Mouse (Mus musculus) ES-Bruce4 (cell line): Measurements from ENCODE around the gene Ube4b. TPM values are rescaled to one million over a fixed set of nuclear protein-coding genes. Genes with fewer than 3 reads are reported as not detected.

Experiments used
- H3K27ac ChIP-seq: 2 replicates; pipeline ENCODE4 v1.5.1; 2012; ENCODE audit warnings: low read length, inconsistent platforms; ENCODE audit not compliant: insufficient read depth
- H3K27me3 ChIP-seq: 2 replicates; pipeline ENCODE4 v1.6.1; 2012; ENCODE audit warnings: mild to moderate bottlenecking, low read length, inconsistent platforms; ENCODE audit not compliant: control insufficient read depth, poor library complexity, insufficient read depth, severe bottlenecking
- H3K36me3 ChIP-seq: 2 replicates; pipeline ENCODE4 v1.6.1; 2012; ENCODE audit warnings: inconsistent platforms, mild to moderate bottlenecking, low read length, moderate library complexity; ENCODE audit not compliant: control insufficient read depth, poor library complexity, insufficient read depth, severe bottlenecking
- H3K4me1 ChIP-seq: one replicate; pipeline ENCODE4 v1.8.1; 2011; ENCODE audit warnings: low read length; ENCODE audit not compliant: control insufficient read depth, insufficient read depth
- H3K4me3 ChIP-seq: 2 replicates; pipeline ENCODE4 v1.5.1; 2011; ENCODE audit warnings: low read depth, mild to moderate bottlenecking, low read length
- H3K9ac ChIP-seq: 2 replicates; pipeline ENCODE4 v1.6.1; 2012; ENCODE audit warnings: low read depth, mild to moderate bottlenecking, inconsistent platforms; ENCODE audit not compliant: poor library complexity, severe bottlenecking
- H3K9me3 ChIP-seq: replicated peaks from 2 replicates; pipeline ENCODE4 v1.6.1; 2012; ENCODE audit warnings: mild to moderate bottlenecking, low read length, inconsistent platforms; ENCODE audit not compliant: control insufficient read depth, poor library complexity, insufficient read depth, severe bottlenecking
- CTCF ChIP-seq: IDR thresholded peaks from one replicate; pipeline ENCODE4 v1.8.1; 2011; ENCODE audit warnings: low read depth, low read length
- EP300 ChIP-seq: IDR thresholded peaks from 2 replicates; pipeline ENCODE4 v1.6.1; 2011; ENCODE audit warnings: low read depth, low read length; ENCODE audit not compliant: insufficient read depth
- POLR2A ChIP-seq: IDR thresholded peaks from one replicate; pipeline ENCODE4 v1.8.1; 2011; ENCODE audit warnings: low read length; ENCODE audit not compliant: insufficient read depth
- polyA plus RNA-seq: library from polyadenylated mRNA; stranded (reverse); fragments of >200 nt; gene quantifications from 2 replicates; pipeline ENCODE4 v1.2.4, GENCODE M21; 2011; ENCODE audit warnings: low read depth; ENCODE audit not compliant: missing spikeins, insufficient read depth, insufficient read length

The Ube4b gene
- polyA plus RNA-seq, 1 experiment = 193 TPM

- Histone ChIP-seq H3K4me1 (peaks cover 1% of the 10 kb centered on the region), H3K9me3 (no peaks in the 10 kb centered on the region), H3K36me3 (peaks cover 37% of the 10 kb centered on the region), H3K9ac (no peak overlapping the region), H3K4me3 (no peak overlapping the region), H3K27me3 (no peaks in the 10 kb centered on the region), H3K27ac (no peak overlapping the region)
- TF ChIP-seq CTCF (peak; percentile 60), POLR2A (no peak), EP300 (no peak)
Measured at GRCm38 (mm10) chr4:149330495-149330894, 96.1 kb downstream of the Ube4b start.

GRCm38 (mm10) chr4:149328735-149329134 lies 97.8 kb downstream of the Ube4b start:
- peaks cover 26% of the 10 kb centered on the region for H3K36me3 ChIP-seq
- no peak for TF ChIP-seq CTCF
- no peak for TF ChIP-seq POLR2A
- TF ChIP-seq EP300 = no peak
- H3K4me1 ChIP-seq = peaks cover 1% of the 10 kb centered on the region
- no peaks in the 10 kb centered on the region for H3K9me3 ChIP-seq
- H3K27ac ChIP-seq = no peak overlapping the region
- no peaks in the 10 kb centered on the region for H3K27me3 ChIP-seq
- H3K4me3 ChIP-seq = no peak overlapping the region
- H3K9ac ChIP-seq = no peak overlapping the region

DNA sequence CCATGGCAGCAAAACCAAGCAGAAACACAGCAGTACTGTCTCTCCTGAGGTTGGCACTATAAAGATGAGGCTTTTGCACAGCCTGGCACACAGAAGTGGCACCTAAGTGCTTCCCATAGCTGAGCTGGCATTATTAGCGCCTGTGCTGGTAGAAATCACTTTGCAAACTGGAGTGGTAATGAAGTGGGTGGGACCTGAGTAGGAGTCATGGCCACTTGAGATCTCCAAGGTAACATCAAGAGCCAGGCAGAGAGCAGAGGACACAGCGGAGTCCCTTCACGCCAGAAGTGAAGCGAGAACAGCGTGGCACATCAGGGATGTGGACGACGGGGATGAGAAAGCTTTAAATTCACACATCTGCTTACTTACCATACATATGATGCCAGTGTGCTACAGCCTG lies 99.3 kb downstream of the Ube4b start:
- no peak overlapping the region for H3K4me3 ChIP-seq
- no peaks in the 10 kb centered on the region for H3K9me3 ChIP-seq
- TF ChIP-seq CTCF (no peak), EP300 (no peak), POLR2A (no peak)
- peaks cover 1% of the 10 kb centered on the region for H3K4me1 ChIP-seq
- peaks cover 23% of the 10 kb centered on the region for H3K36me3 ChIP-seq
- no peaks in the 10 kb centered on the region for H3K27me3 ChIP-seq
- H3K27ac ChIP-seq = no peak overlapping the region
- H3K9ac ChIP-seq = no peak overlapping the region

DNA sequence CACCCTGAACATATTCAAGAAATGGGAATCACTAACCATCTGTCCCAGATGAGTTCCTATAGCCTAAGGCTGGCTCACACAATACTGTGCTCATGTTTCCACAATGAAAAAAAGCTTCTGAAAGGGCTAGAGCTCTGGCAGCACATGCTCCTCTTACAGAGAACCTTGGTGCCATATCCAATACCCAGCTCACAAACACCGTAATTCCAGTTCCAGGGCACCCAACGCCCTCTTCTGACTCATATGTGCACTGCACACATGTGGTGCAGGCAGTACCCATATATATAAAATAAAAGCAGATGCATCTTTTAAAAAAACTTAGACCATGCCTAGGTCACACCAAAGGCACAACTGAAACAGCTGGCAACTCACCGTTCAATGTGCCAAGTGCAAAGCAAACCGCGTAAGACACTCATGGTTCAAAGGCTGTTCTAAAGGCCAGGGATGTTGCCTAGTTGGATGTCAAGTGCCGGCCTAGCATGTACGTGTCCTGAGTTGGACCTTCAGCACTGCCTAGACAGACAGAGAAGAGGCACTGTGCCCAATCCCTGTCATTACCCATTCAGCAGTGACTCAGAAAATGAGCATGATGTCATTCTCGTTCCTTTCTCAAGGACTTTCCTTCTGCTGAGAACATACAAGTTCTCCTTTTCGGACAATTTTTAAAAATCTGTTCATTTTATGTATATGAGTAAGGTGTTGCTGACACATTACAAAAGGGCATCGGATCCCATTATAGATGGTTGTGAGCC lies 101.0 kb downstream of the Ube4b start:
- H3K27ac ChIP-seq = no peak overlapping the region
- peaks cover 16% of the 10 kb centered on the region for H3K36me3 ChIP-seq
- no peaks in the 10 kb centered on the region for H3K4me1 ChIP-seq
- no peaks in the 10 kb centered on the region for H3K27me3 ChIP-seq
- no peak overlapping the region for H3K4me3 ChIP-seq
- TF ChIP-seq POLR2A (no peak), CTCF (peak; percentile 12)
- no peak overlapping the region for H3K9ac ChIP-seq
- no peaks in the 10 kb centered on the region for H3K9me3 ChIP-seq

GRCm38 (mm10) chr4:149323730-149324129 lies 102.8 kb downstream of the Ube4b start:
- Histone ChIP-seq H3K9me3 (no peaks in the 10 kb centered on the region), H3K27ac (no peak overlapping the region), H3K27me3 (no peaks in the 10 kb centered on the region), H3K9ac (no peak overlapping the region), H3K4me3 (no peak overlapping the region), H3K4me1 (no peaks in the 10 kb centered on the region), H3K36me3 (peaks cover 6% of the 10 kb centered on the region)
- TF ChIP-seq POLR2A = no peak
- TF ChIP-seq CTCF = no peak
- no peak for TF ChIP-seq EP300

DNA sequence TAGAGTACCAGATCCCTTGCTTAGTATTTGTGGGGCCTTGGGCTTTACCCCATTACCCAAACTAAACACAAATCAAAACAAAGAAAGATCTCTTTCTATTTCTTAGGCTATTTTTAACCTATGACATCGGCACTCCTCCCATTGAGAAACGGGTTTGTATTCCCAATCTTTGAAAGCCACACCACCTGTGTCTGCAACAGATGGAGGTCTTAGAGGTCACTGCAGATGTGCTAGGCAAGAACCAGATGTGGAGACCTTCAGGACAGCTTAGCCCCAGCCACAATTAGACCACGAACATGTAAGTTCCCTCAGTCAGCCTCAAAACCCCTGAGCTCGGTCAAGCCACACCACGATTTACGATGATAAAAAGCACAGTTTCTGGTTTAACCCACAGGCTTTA lies 103.8 kb downstream of the Ube4b start:
- no peaks in the 10 kb centered on the region for H3K36me3 ChIP-seq
- no peak overlapping the region for H3K4me3 ChIP-seq
- no peak overlapping the region for H3K27ac ChIP-seq
- TF ChIP-seq CTCF (no peak), EP300 (no peak), POLR2A (no peak)
- no peaks in the 10 kb centered on the region for H3K9me3 ChIP-seq
- no peaks in the 10 kb centered on the region for H3K27me3 ChIP-seq
- no peaks in the 10 kb centered on the region for H3K4me1 ChIP-seq
- H3K9ac ChIP-seq = no peak overlapping the region
